In the genomic region with DNA sequence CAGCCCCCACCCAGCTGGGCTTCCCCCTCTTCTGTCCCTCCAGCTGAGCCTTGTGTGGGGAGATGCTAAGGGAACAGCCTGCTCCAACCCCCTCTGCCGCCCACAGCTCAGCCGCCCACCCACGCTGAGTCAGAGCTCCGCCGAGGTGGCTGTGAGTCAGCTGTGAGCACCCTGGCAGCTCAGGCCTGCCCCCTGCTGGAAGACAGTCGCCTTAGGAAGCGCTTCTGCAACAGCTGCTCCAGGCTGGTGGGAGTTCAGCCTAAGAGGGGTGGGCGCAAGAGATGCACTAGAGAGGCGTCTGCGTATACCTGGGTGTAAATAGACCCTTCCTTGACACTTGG, we compare ENCODE assay signal across 8 mouse cellular contexts. TPM values are rescaled to one million over a fixed set of nuclear protein-coding genes. Genes with fewer than 3 reads are reported as not detected.
DNase-seq lines count a peak whose midpoint lies in the region; ATAC-seq lines count a peak whose summit lies in the region.

No protein-coding gene starts in this region.

- peak; percentile 82 for ATAC-seq in common myeloid progenitor, adult 5-6 weeks (replicated peaks; ENCODE audit: low read depth, poor library complexity, severe bottlenecking)

- peak; percentile 76 for DNase-seq in WW6 (ENCODE audit: low read depth, low spot score)
- peak; percentile 80 to 81 for DNase-seq in gastrocnemius, adult 8-10 months (ENCODE audit: low spot score in 2 of 2)
- DNase-seq in hindlimb bud, embryonic 11.5 days (ENCODE audit: extremely low spot score, low read depth, low spot score): peak; percentile 44
- peak; percentile 92 to 95 for DNase-seq in left cerebral cortex, adult 8-10 months (ENCODE audit: low spot score in 2 of 2)
- DNase-seq in mesoderm, embryonic 11.5 days (ENCODE audit: low read depth, low spot score): peak; percentile 92
- DNase-seq in right cerebral cortex, postnatal 25 days: peak; percentile 96
- DNase-seq in urinary bladder, postnatal 36 days (ENCODE audit: low spot score in 2 of 2): peak; percentile 90 to 91

RNA-seq across cellular contexts. Expression of a gene that starts 48.7 kb away (rescaled TPM):
- 6.0 and 6.3 TPM in 2 replicates for total RNA-seq in common myeloid progenitor, adult 5-6 weeks (2017)
- total RNA-seq in gastrocnemius, adult 8-10 months (2022): 1 to 10 TPM in 2 of 4 experiments, under 1 TPM in 2; 0.56 to 1.7 (median 1.2) TPM
- total RNA-seq in left cerebral cortex, adult 8-10 months (2022): 100 to 1,000 TPM; 214 to 238 (median 219) TPM

RNA-seq across cellular contexts. Expression of a gene that starts 55.7 kb away (rescaled TPM):
- total RNA-seq in common myeloid progenitor, adult 5-6 weeks (2017): 1.2 and 2.6 TPM in 2 replicates
- total RNA-seq in gastrocnemius, adult 8-10 months (2022): 1 to 10 TPM; 2.3 to 5.0 (median 3.1) TPM
- 100 to 1,000 TPM; 217 to 244 (median 225) TPM for total RNA-seq in left cerebral cortex, adult 8-10 months (2022)

Comparison
In these comparisons a context has a peak if more than half of its experiments do, and no peak if none do; other contexts are left out.
1. Peak in every context shown above with its lines: DNase-seq and ATAC-seq.
2. DNase-seq: peak in every context shown above with its lines; median percentile 96 in right cerebral cortex, postnatal 25 days; 94 in left cerebral cortex, adult 8-10 months; 92 in mesoderm, embryonic 11.5 days; 90 in urinary bladder, postnatal 36 days; 80 in gastrocnemius, adult 8-10 months; 76 in WW6; 44 in hindlimb bud, embryonic 11.5 days.
3. RNA of a gene that starts 48.7 kb away (total RNA-seq): 214 to 238 TPM in left cerebral cortex, adult 8-10 months; 6.0 to 6.3 TPM in common myeloid progenitor, adult 5-6 weeks and 0.56 to 1.7 TPM in gastrocnemius, adult 8-10 months; every median in the first group is over 10 times any median in the second.
4. RNA of a gene that starts 55.7 kb away (total RNA-seq): 217 to 244 TPM in left cerebral cortex, adult 8-10 months; 2.3 to 5.0 TPM in gastrocnemius, adult 8-10 months and 1.2 to 2.6 TPM in common myeloid progenitor, adult 5-6 weeks; every median in the first group is over 10 times any median in the second.